Comparison of ENCODE assay signal across 8 mouse cellular contexts in genomic region chr2:13270736-13271135, GRCm38 (mm10). TPM values are rescaled to one million over a fixed set of nuclear protein-coding genes. Genes with fewer than 3 reads are reported as not detected.
DNase-seq lines count a peak whose midpoint lies in the region; ATAC-seq and TF ChIP-seq lines count a peak whose summit lies in the region.

No protein-coding gene starts in this region.

- H3K9me3 ChIP-seq in CH12.LX (replicated peaks; ENCODE audit: low read length) = no peaks in the 10 kb centered on the region
- H3K9me3 ChIP-seq in limb, embryonic 15.5 days = no peaks in the 10 kb centered on the region

- peaks cover 13% of the 10 kb centered on the region for H3K36me3 ChIP-seq in heart, adult 2 months (ENCODE audit: control insufficient read depth, insufficient read depth, low read length)
- peaks cover 0 to 35% of the 10 kb centered on the region in 2 experiments for H3K36me3 ChIP-seq in CH12.LX (replicated peaks in 1 of 2; ENCODE audit: control insufficient read depth in 1 of 2, insufficient read depth in 1 of 2, low read length in 1 of 2)
- peaks cover 4% of the 10 kb centered on the region for H3K36me3 ChIP-seq in limb, embryonic 15.5 days

- intact Hi-C loops in heart, adult 2 months (cut with DNase I) = loop anchor here (1.0 to 10.0 kb wide), 4 partner anchors 304 to 1784 kb away; partner anchors contain the start of genes Hacd1 and Nsun6

- H3K4me2 ChIP-seq in CH12.LX (ENCODE audit: insufficient read depth, low read depth, poor library complexity, severe bottlenecking) = peak overlapping the region; percentile 86
- peak overlapping the region; percentile 77 for H3K4me2 ChIP-seq in limb, embryonic 15.5 days

- WGBS in heart, adult 2 months = 1% methylated on average over 8 of the region's 8 CpGs
- 35% methylated on average over 8 of the region's 8 CpGs for WGBS in limb, embryonic 15.5 days
- WGBS in olfactory bulb, adult 2 months = 45% methylated on average over 8 of the region's 8 CpGs

- H3K27ac ChIP-seq in heart, adult 2 months = peak overlapping the region; percentile 88
- H3K27ac ChIP-seq in CH12.LX (ENCODE audit: insufficient read depth, low read depth) = no peak overlapping the region
- H3K27ac ChIP-seq in embryonic fibroblast, embryonic 13.5 days (ENCODE audit: insufficient read depth, low read length) = peak overlapping the region; percentile 50
- peak overlapping the region; percentile 77 for H3K27ac ChIP-seq in limb, embryonic 15.5 days
- H3K27ac ChIP-seq in olfactory bulb, adult 2 months (ENCODE audit: insufficient read depth, low read depth, low read length) = 0 out of 2 replicates have a peak overlapping the region, but pooled peaks have one; percentile 22

- TF ChIP-seq RAD21 in CH12.LX (IDR thresholded peaks at IDR 0.05; ENCODE audit: low read depth, low read length) = no peak

- H3K27me3 ChIP-seq in heart, adult 2 months (ENCODE audit: control insufficient read depth, insufficient read depth, low read length) = no peaks in the 10 kb centered on the region
- no peaks in the 10 kb centered on the region for H3K27me3 ChIP-seq in CH12.LX (replicated peaks)
- no peaks in the 10 kb centered on the region for H3K27me3 ChIP-seq in limb, embryonic 15.5 days

- peaks cover 10% of the 10 kb centered on the region for H3K4me1 ChIP-seq in heart, adult 2 months (ENCODE audit: control insufficient read depth, insufficient read depth, low read length)
- peaks cover 0 to 31% of the 10 kb centered on the region in 2 experiments; a peak in 2 of 4 replicates for H3K4me1 ChIP-seq in CH12.LX (ENCODE audit: control insufficient read depth in 1 of 2, insufficient read depth in 2 of 2)
- H3K4me1 ChIP-seq in embryonic fibroblast, embryonic 13.5 days (ENCODE audit: control insufficient read depth, insufficient read depth, low read length) = peaks cover 2% of the 10 kb centered on the region; the same call in 1 of the 2 replicates
- peaks cover 12% of the 10 kb centered on the region for H3K4me1 ChIP-seq in limb, embryonic 15.5 days
- peaks cover 6% of the 10 kb centered on the region for H3K4me1 ChIP-seq in olfactory bulb, adult 2 months (ENCODE audit: control insufficient read depth, insufficient read depth, low read length)

- DNase-seq in heart, adult 2 months = no peak
- no peak for DNase-seq in heart, adult 8-10 months (ENCODE audit: low spot score)
- peak; percentile 39 for DNase-seq in CH12.LX (ENCODE audit: extremely low read depth)
- no peak for DNase-seq in gastrocnemius, adult 8-10 months (ENCODE audit: low spot score in 2 of 2)
- no peak for DNase-seq in gastrocnemius, postnatal 10 days

- no peak for TF ChIP-seq CTCF in heart, adult 2 months (IDR thresholded peaks at IDR 0.05)
- TF ChIP-seq CTCF in CH12.LX (conservative IDR thresholded peaks at IDR 0.05 in 1 of 2, IDR thresholded peaks at IDR 0.05 in 1 of 2; ENCODE audit: low read depth in 2 of 2, low read length in 2 of 2) = no peak
- no peak for TF ChIP-seq CTCF in embryonic fibroblast, embryonic 13.5 days (IDR thresholded peaks at IDR 0.05; ENCODE audit: borderline replicate concordance, insufficient read depth, low read length)
- TF ChIP-seq CTCF in olfactory bulb, adult 2 months (IDR thresholded peaks at IDR 0.05; ENCODE audit: insufficient read depth, low read depth, low read length) = no peak

- no peak for TF ChIP-seq EP300 in heart, adult 2 months (IDR thresholded peaks at IDR 0.05; ENCODE audit: insufficient read depth, low read depth, low read length)
- TF ChIP-seq EP300 in CH12.LX (IDR thresholded peaks at IDR 0.05; ENCODE audit: low read length) = 0 out of 2 replicates have a peak, but pooled peaks have one; percentile 9

- H3K79me2 ChIP-seq in heart, adult 2 months (replicated peaks; ENCODE audit: control insufficient read depth, insufficient read depth, low read length) = peaks cover 2% of the 10 kb centered on the region
- no peaks in the 10 kb centered on the region for H3K79me2 ChIP-seq in CH12.LX (replicated peaks; ENCODE audit: control insufficient read depth, extremely low read depth, insufficient read depth, poor library complexity, severe bottlenecking)

- TF ChIP-seq POLR2A in heart, adult 2 months (IDR thresholded peaks at IDR 0.05; ENCODE audit: insufficient read depth, low read depth, low read length) = no peak
- no peak for TF ChIP-seq POLR2A in CH12.LX (IDR thresholded peaks at IDR 0.05; ENCODE audit: low read depth, low read length)
- 0 out of 2 replicates have a peak, but pooled peaks have one; percentile 16 for TF ChIP-seq POLR2A in embryonic fibroblast, embryonic 13.5 days (IDR thresholded peaks at IDR 0.05; ENCODE audit: low read depth, low read length)
- TF ChIP-seq POLR2A in olfactory bulb, adult 2 months (IDR thresholded peaks at IDR 0.05; ENCODE audit: insufficient read depth, low read depth, low read length) = no peak

- dilution Hi-C loops in CH12.LX (cut with MboI; ENCODE audit: extremely low pct_ligation_motif_present, extremely low pct_unique_long_range_greater_than_20kb, low sequenced_read_pairs) = no loop called here

- ATAC-seq in limb, embryonic 15.5 days (ENCODE audit: insufficient number of reproducible peaks, low FRiP score, low TSS enrichment, low read depth) = no peak

- peak overlapping the region; percentile 84 for H3K4me3 ChIP-seq in heart, adult 2 months
- peak overlapping the region; percentile 69 to 91 (median 73) for H3K4me3 ChIP-seq in CH12.LX (replicated peaks in 1 of 3; ENCODE audit: low read depth in 2 of 3, low read length in 2 of 3, poor library complexity in 1 of 3)
- peak overlapping the region; percentile 73 for H3K4me3 ChIP-seq in embryonic fibroblast, embryonic 13.5 days (ENCODE audit: insufficient read depth, low read length)
- peak overlapping the region; percentile 54 for H3K4me3 ChIP-seq in limb, embryonic 15.5 days
- H3K4me3 ChIP-seq in olfactory bulb, adult 2 months (ENCODE audit: insufficient read depth, low read depth, low read length) = peak overlapping the region; percentile 86

- H3K9ac ChIP-seq in heart, adult 2 months (ENCODE audit: low read depth, low read length) = peak overlapping the region; percentile 68
- peak overlapping the region; percentile 53 for H3K9ac ChIP-seq in CH12.LX (ENCODE audit: insufficient read depth, low read depth)
- H3K9ac ChIP-seq in limb, embryonic 15.5 days = peak overlapping the region; percentile 70

- in situ Hi-C loops in CH12.LX (cut with MboI; ENCODE audit: low pct_ligation_motif_present, low pct_unique_long_range_greater_than_20kb, low sequenced_read_pairs) = no loop called here

TF ChIP-seq in CH12.LX, 34 proteins besides CTCF, POLR2A, EP300 and RAD21:
- TF ChIP-seq KAT2A (IDR thresholded peaks at IDR 0.05; ENCODE audit: insufficient replicate concordance, low read length) (0 out of 2 replicates have a peak, but pooled peaks have one; percentile 29), E2F4 (IDR thresholded peaks at IDR 0.05; ENCODE audit: insufficient replicate concordance, low read depth, low read length) (no peak), SIN3A (IDR thresholded peaks at IDR 0.05; ENCODE audit: low read length) (0 out of 2 replicates have a peak, but pooled peaks have one; percentile 28), BHLHE40 (IDR thresholded peaks at IDR 0.05; ENCODE audit: low read depth, low read length) (peak; percentile 44), MXI1 (IDR thresholded peaks at IDR 0.05; ENCODE audit: low read depth, low read length) (peak; percentile 75), SMC3 (IDR thresholded peaks at IDR 0.05; ENCODE audit: low read depth, low read length) (no peak)

RNA-seq across cellular contexts. Expression of gene Rsu1, which starts 0.5 kb away (rescaled TPM):
- 10 to 100 TPM; 39.9 to 47.1 TPM for total RNA-seq in heart, adult 2 months (2021)
- polyA plus RNA-seq in heart, adult 2 months (2012; rRNA removed) = 51.7 and 91.3 TPM in 2 replicates
- 10 to 100 TPM; 41.2 to 46.0 (median 41.6) TPM for total RNA-seq in heart, adult 8-10 months (2022)
- total RNA-seq in CH12.LX (2012; rRNA removed) = 29.5 and 33.0 TPM in 2 replicates
- total RNA-seq in CH12.LX (2014; rRNA removed) = 86.3 and 86.4 TPM in 2 replicates
- 102 and 108 TPM in 2 replicates for polyA plus RNA-seq in CH12.LX (2012; ENCODE audit: insufficient read length, low read depth)
- 235 and 307 TPM in 2 replicates for polyA plus RNA-seq in embryonic fibroblast, embryonic 13.5 days (2011; ENCODE audit: insufficient read length, low read depth, missing spikeins)
- polyA plus RNA-seq in limb, embryonic 15.5 days (2015; fragmentation: Nextera tagmentation; extraction: Ambion mirVana) = 120 and 137 TPM in 2 replicates
- polyA plus RNA-seq in olfactory bulb, adult 2 months (2012; ENCODE audit: insufficient read depth, insufficient read length, low replicate concordance, missing spikeins) = not detected in 2 replicates
- total RNA-seq in gastrocnemius, adult 8-10 months (2022) = 10 to 100 TPM; 26.8 to 31.5 (median 28.0) TPM
- 10 to 100 TPM; 62.5 to 66.7 TPM for total RNA-seq in gastrocnemius, postnatal 10 days (2021)
